Comparison of ENCODE assay signal across 10 mouse cellular contexts in genomic region chr3:95394385-95394784, GRCm38 (mm10). TPM values are rescaled to one million over a fixed set of nuclear protein-coding genes. Genes with fewer than 3 reads are reported as not detected.
DNase-seq lines count a peak whose midpoint lies in the region; ATAC-seq lines count a peak whose summit lies in the region.
"Had no signal": no experiment of that assay in that cellular context is flagged by ENCODE, and none has a peak within 500 bp of the region (broad histone marks: within the 10 kb centered on the region; RNA-seq: fewer than 3 reads in every experiment).

No protein-coding gene starts in this region.

- DNase-seq in liver, embryonic 13.5 days = peak; percentile 18
- DNase-seq in liver, embryonic 11.5 days (ENCODE audit: low spot score) = no peak
- peak; percentile 47 for DNase-seq in MN1 (ENCODE audit: low spot score)
- DNase-seq in fibroblast of lung, adult 2 months (ENCODE audit: low read depth) = peak; percentile 22
- peak; percentile 29 to 31 for DNase-seq in natural killer cell, adult 2 months (ENCODE audit: low spot score in 2 of 2)
- no peak for DNase-seq in testis, postnatal 10 days (ENCODE audit: low spot score)
- no peak for DNase-seq in layer of hippocampus, adult 9-11 months

- no peaks in the 10 kb centered on the region for H3K27me3 ChIP-seq in liver, embryonic 13.5 days
- no peaks in the 10 kb centered on the region for H3K27me3 ChIP-seq in liver, embryonic 11.5 days (replicated peaks; ENCODE audit: control insufficient read depth, insufficient read depth, low read length)
- no peaks in the 10 kb centered on the region for H3K27me3 ChIP-seq in hindbrain, embryonic 13.5 days

- H3K9me3 ChIP-seq in liver, embryonic 13.5 days (replicated peaks) = peaks cover 6% of the 10 kb centered on the region; the same call in 1 of the 2 replicates
- H3K9me3 ChIP-seq in liver, embryonic 11.5 days (ENCODE audit: control insufficient read depth, low read length) = no peaks in the 10 kb centered on the region
- no peaks in the 10 kb centered on the region for H3K9me3 ChIP-seq in hindbrain, embryonic 13.5 days

- no peak overlapping the region for H3K27ac ChIP-seq in liver, embryonic 13.5 days
- H3K27ac ChIP-seq in liver, embryonic 11.5 days (ENCODE audit: low read depth, low read length) = no peak overlapping the region
- no peak overlapping the region for H3K27ac ChIP-seq in hindbrain, embryonic 13.5 days

- no peaks in the 10 kb centered on the region for H3K36me3 ChIP-seq in liver, embryonic 13.5 days
- H3K36me3 ChIP-seq in liver, embryonic 11.5 days (ENCODE audit: control insufficient read depth, insufficient read depth, low read length) = no peaks in the 10 kb centered on the region
- H3K36me3 ChIP-seq in hindbrain, embryonic 13.5 days = no peaks in the 10 kb centered on the region

- H3K4me3 ChIP-seq in liver, embryonic 13.5 days (replicated peaks) = no peak overlapping the region
- H3K4me3 ChIP-seq in liver, embryonic 11.5 days (ENCODE audit: low read depth, low read length) = no peak overlapping the region
- no peak overlapping the region for H3K4me3 ChIP-seq in hindbrain, embryonic 13.5 days

- H3K4me2 ChIP-seq in liver, embryonic 13.5 days = no peak overlapping the region
- no peak overlapping the region for H3K4me2 ChIP-seq in liver, embryonic 11.5 days
- no peak overlapping the region for H3K4me2 ChIP-seq in hindbrain, embryonic 13.5 days

- H3K4me1 ChIP-seq in liver, embryonic 13.5 days (replicated peaks) = no peaks in the 10 kb centered on the region
- H3K4me1 ChIP-seq in liver, embryonic 11.5 days (replicated peaks; ENCODE audit: control insufficient read depth, insufficient read depth, low read length) = no peaks in the 10 kb centered on the region
- no peaks in the 10 kb centered on the region for H3K4me1 ChIP-seq in hindbrain, embryonic 13.5 days (replicated peaks)

- H3K9ac ChIP-seq in liver, embryonic 13.5 days = no peak overlapping the region
- H3K9ac ChIP-seq in liver, embryonic 11.5 days (ENCODE audit: low read depth, low read length) = no peak overlapping the region
- H3K9ac ChIP-seq in hindbrain, embryonic 13.5 days = no peak overlapping the region

- whole genome bisulfite sequencing in liver, embryonic 13.5 days (ENCODE audit: insufficient replicate concordance) = 66% methylated on average over 4 of the region's 4 CpGs
- WGBS in liver, embryonic 11.5 days = 80% methylated on average over 4 of the region's 4 CpGs
- 94% methylated on average over 4 of the region's 4 CpGs for WGBS in hindbrain, embryonic 13.5 days

- ATAC-seq in liver, embryonic 13.5 days (ENCODE audit: low read depth) = no peak
- no peak for ATAC-seq in liver, embryonic 11.5 days (replicated peaks; ENCODE audit: low FRiP score)
- no peak for ATAC-seq in hindbrain, embryonic 13.5 days (ENCODE audit: low FRiP score)

RNA-seq across cellular contexts. Expression of gene 4930558C23Rik, which starts 8.3 kb away (rescaled TPM):
- not detected in 2 replicates for polyA plus RNA-seq in liver, embryonic 13.5 days (2015; fragmentation: Nextera tagmentation; extraction: Ambion mirVana)
- not detected in 2 replicates for polyA plus RNA-seq in liver, embryonic 11.5 days (2014; fragmentation: Nextera tagmentation; extraction: Ambion mirVana)
- polyA plus RNA-seq in hindbrain, embryonic 13.5 days (2015; fragmentation: Nextera tagmentation; extraction: Ambion mirVana) = not detected in 2 replicates
- polyA plus RNA-seq: gonadal fat pad, adult 2 months; neural tube, embryonic 11.5 days had no signal

RNA-seq across cellular contexts. Expression of gene Setdb1, which starts 37.4 kb away (rescaled TPM):
- 15.9 and 20.0 TPM in 2 replicates for polyA plus RNA-seq in liver, embryonic 13.5 days (2015; fragmentation: Nextera tagmentation; extraction: Ambion mirVana)
- 47.0 and 57.6 TPM in 2 replicates for polyA plus RNA-seq in liver, embryonic 11.5 days (2014; fragmentation: Nextera tagmentation; extraction: Ambion mirVana)
- polyA plus RNA-seq in hindbrain, embryonic 13.5 days (2015; fragmentation: Nextera tagmentation; extraction: Ambion mirVana) = 45.6 and 46.2 TPM in 2 replicates

RNA-seq across cellular contexts. Expression of gene Arnt, which starts 39.8 kb away (rescaled TPM):
- polyA plus RNA-seq in liver, embryonic 13.5 days (2015; fragmentation: Nextera tagmentation; extraction: Ambion mirVana) = 16.0 and 20.3 TPM in 2 replicates
- 26.5 and 29.8 TPM in 2 replicates for polyA plus RNA-seq in liver, embryonic 11.5 days (2014; fragmentation: Nextera tagmentation; extraction: Ambion mirVana)
- polyA plus RNA-seq in hindbrain, embryonic 13.5 days (2015; fragmentation: Nextera tagmentation; extraction: Ambion mirVana) = 20.0 and 21.0 TPM in 2 replicates

Comparison
In these comparisons a context has a peak if more than half of its experiments do, and no peak if none do; other contexts are left out.
1. DNase-seq: peak in liver, embryonic 13.5 days (single experiment), MN1 (single experiment), fibroblast of lung, adult 2 months (single experiment) and natural killer cell, adult 2 months (2 of 2); none in liver, embryonic 11.5 days (single experiment), testis, postnatal 10 days (single experiment) and layer of hippocampus, adult 9-11 months (single experiment).